Comparison of ENCODE assay signal across 10 mouse cellular contexts in genomic region chr5:143052677-143053076, GRCm38 (mm10).
DNase-seq lines count a peak whose midpoint lies in the region; ATAC-seq and TF ChIP-seq lines count a peak whose summit lies in the region.
"Had no signal": no experiment of that assay in that cellular context is flagged by ENCODE, and none has a peak within 500 bp of the region (broad histone marks: within the 10 kb centered on the region; RNA-seq: fewer than 3 reads in every experiment).

No protein-coding gene starts in this region.

- H3K36me3 ChIP-seq in hindbrain, embryonic 10.5 days = peaks cover 57% of the 10 kb centered on the region
- 0 out of 2 replicates have a peak, but pooled peaks cover 8% of the 10 kb centered on the region for H3K36me3 ChIP-seq in hindbrain, embryonic 12.5 days
- H3K36me3 ChIP-seq in midbrain, embryonic 13.5 days = peaks cover 12% of the 10 kb centered on the region; the same call in 1 of the 2 replicates
- H3K36me3 ChIP-seq: neural tube, embryonic 13.5 days had no signal

- H3K27me3 ChIP-seq in hindbrain, embryonic 10.5 days (ENCODE audit: insufficient read depth, poor library complexity, severe bottlenecking) = no peaks in the 10 kb centered on the region
- no peaks in the 10 kb centered on the region for H3K27me3 ChIP-seq in hindbrain, embryonic 12.5 days
- H3K27me3 ChIP-seq in midbrain, embryonic 13.5 days = no peaks in the 10 kb centered on the region
- H3K27me3 ChIP-seq: neural tube, embryonic 13.5 days had no signal

- H3K27ac ChIP-seq in hindbrain, embryonic 10.5 days = 0 out of 2 replicates have a peak overlapping the region, but pooled peaks have one; percentile 45
- no peak overlapping the region for H3K27ac ChIP-seq in hindbrain, embryonic 12.5 days
- H3K27ac ChIP-seq in bone marrow macrophage, adult 2 months (ENCODE audit: insufficient read depth, low read depth, low read length) = peak overlapping the region; percentile 49
- peak overlapping the region; percentile 71; the same call in 1 of the 2 replicates for H3K27ac ChIP-seq in midbrain, embryonic 13.5 days

- H3K9me3 ChIP-seq in hindbrain, embryonic 10.5 days = no peaks in the 10 kb centered on the region
- no peaks in the 10 kb centered on the region for H3K9me3 ChIP-seq in hindbrain, embryonic 12.5 days (replicated peaks)
- H3K9me3 ChIP-seq in midbrain, embryonic 13.5 days = no peaks in the 10 kb centered on the region
- H3K9me3 ChIP-seq: neural tube, embryonic 13.5 days had no signal

- no peak overlapping the region for H3K4me2 ChIP-seq in hindbrain, embryonic 12.5 days (replicated peaks)
- H3K4me2 ChIP-seq in midbrain, embryonic 13.5 days (replicated peaks) = no peak overlapping the region
- H3K4me2 ChIP-seq: neural tube, embryonic 13.5 days had no signal

- H3K9ac ChIP-seq in hindbrain, embryonic 12.5 days = no peak overlapping the region
- no peak overlapping the region for H3K9ac ChIP-seq in midbrain, embryonic 13.5 days (replicated peaks)
- H3K9ac ChIP-seq: neural tube, embryonic 13.5 days had no signal

- H3K4me3 ChIP-seq in hindbrain, embryonic 10.5 days = no peak overlapping the region
- H3K4me3 ChIP-seq in hindbrain, embryonic 12.5 days = no peak overlapping the region
- H3K4me3 ChIP-seq in bone marrow macrophage, adult 2 months (ENCODE audit: insufficient read depth, low read length) = no peak overlapping the region
- no peak overlapping the region for H3K4me3 ChIP-seq in midbrain, embryonic 13.5 days (replicated peaks)
- H3K4me3 ChIP-seq: neural tube, embryonic 13.5 days had no signal

- 92% methylated on average over 2 of the region's 2 CpGs for WGBS in hindbrain, embryonic 10.5 days
- WGBS in hindbrain, embryonic 12.5 days = 90% methylated on average over 2 of the region's 2 CpGs
- 93% methylated on average over 2 of the region's 2 CpGs for WGBS in midbrain, embryonic 13.5 days

- ATAC-seq in hindbrain, embryonic 12.5 days (ENCODE audit: low FRiP score) = no peak
- peak; percentile 70 for ATAC-seq in erythroblast, adult 5-6 weeks (replicated peaks; ENCODE audit: low FRiP score, poor library complexity, severe bottlenecking)
- no peak for ATAC-seq in midbrain, embryonic 13.5 days

- no peak for TF ChIP-seq POLR2A in bone marrow macrophage, adult 2 months (IDR thresholded peaks at IDR 0.05; ENCODE audit: borderline replicate concordance, low read depth, low read length)

- DNase-seq in hindbrain, embryonic 10.5 days (ENCODE audit: low spot score) = no peak
- no peak for DNase-seq in urinary bladder, adult 2 months (ENCODE audit: low spot score)
- DNase-seq in right cerebral cortex, postnatal 10 days (ENCODE audit: low spot score in 2 of 2) = no peak
- DNase-seq: cerebellum, adult 18-20 months; kidney, adult 2 months had no signal

- no peak for TF ChIP-seq CTCF in bone marrow macrophage, adult 2 months (IDR thresholded peaks at IDR 0.05; ENCODE audit: low read depth, low read length)

- H3K4me1 ChIP-seq in hindbrain, embryonic 10.5 days (replicated peaks) = peaks cover 24% of the 10 kb centered on the region; the same call in 1 of the 2 replicates
- peaks cover 25% of the 10 kb centered on the region for H3K4me1 ChIP-seq in hindbrain, embryonic 12.5 days
- peaks cover 86% of the 10 kb centered on the region for H3K4me1 ChIP-seq in bone marrow macrophage, adult 2 months (ENCODE audit: control insufficient read depth, insufficient read depth, low read length)
- H3K4me1 ChIP-seq in midbrain, embryonic 13.5 days (replicated peaks) = peaks cover 61% of the 10 kb centered on the region
